Mouse (Mus musculus): Measurements from ENCODE around the gene Nkd2. TPM values are rescaled to one million over a fixed set of nuclear protein-coding genes. Genes with fewer than 3 reads are reported as not detected.

The Nkd2 gene
- polyA plus RNA-seq, 1 experiment from 2014 or later: 4.6 TPM

GRCm38 (mm10) chr13:73812936-73813335 lies 34.5 kb downstream of the Nkd2 start:
- Histone ChIP-seq H3K27ac (ENCODE audit: low read depth, low read length) (no peak overlapping the region), H3K9me3 (ENCODE audit: control insufficient read depth) (no peaks in the 10 kb centered on the region), H3K4me1 (replicated peaks; ENCODE audit: control insufficient read depth, insufficient read depth, low read length) (no peaks in the 10 kb centered on the region), H3K4me2 (replicated peaks; ENCODE audit: low read depth) (no peak overlapping the region), H3K4me3 (ENCODE audit: low read depth, low read length) (no peak overlapping the region), H3K9ac (ENCODE audit: low read depth, low read length) (no peak overlapping the region), H3K36me3 (ENCODE audit: control insufficient read depth, insufficient read depth) (peaks cover 86% of the 10 kb centered on the region), H3K27me3 (replicated peaks; ENCODE audit: control insufficient read depth, insufficient read depth, low read length) (no peaks in the 10 kb centered on the region)
- no peak for ATAC-seq
- no peak for TF ChIP-seq CTCF (IDR thresholded peaks at IDR 0.05; ENCODE audit: low read depth)
- WGBS: 91% methylated on average over 3 of the region's 3 CpGs

- Histone ChIP-seq H3K4me2 (replicated peaks; ENCODE audit: low read depth) (no peak overlapping the region), H3K27me3 (replicated peaks; ENCODE audit: control insufficient read depth, insufficient read depth, low read length) (no peaks in the 10 kb centered on the region), H3K4me3 (ENCODE audit: low read depth, low read length) (no peak overlapping the region), H3K27ac (ENCODE audit: low read depth, low read length) (no peak overlapping the region), H3K4me1 (replicated peaks; ENCODE audit: control insufficient read depth, insufficient read depth, low read length) (no peaks in the 10 kb centered on the region), H3K36me3 (ENCODE audit: control insufficient read depth, insufficient read depth) (peaks cover 87% of the 10 kb centered on the region), H3K9ac (ENCODE audit: low read depth, low read length) (no peak overlapping the region), H3K9me3 (ENCODE audit: control insufficient read depth) (no peaks in the 10 kb centered on the region)
- no peak for ATAC-seq
- TF ChIP-seq CTCF (IDR thresholded peaks at IDR 0.05; ENCODE audit: low read depth): no peak
- WGBS: 95% methylated on average over 5 of the region's 5 CpGs
Observed at GRCm38 (mm10) chr13:73804914-73805313, 42.5 kb downstream of the Nkd2 start.

GRCm38 (mm10) chr13:73803450-73804178 lies 43.8 kb downstream of the Nkd2 start:
- Histone ChIP-seq H3K4me3 (ENCODE audit: low read depth, low read length) (no peak overlapping the region), H3K27ac (ENCODE audit: low read depth, low read length) (peak overlapping the region; percentile 36; the same call in 1 of the 2 replicates), H3K27me3 (replicated peaks; ENCODE audit: control insufficient read depth, insufficient read depth, low read length) (no peaks in the 10 kb centered on the region), H3K4me1 (replicated peaks; ENCODE audit: control insufficient read depth, insufficient read depth, low read length) (no peaks in the 10 kb centered on the region), H3K9me3 (ENCODE audit: control insufficient read depth) (no peaks in the 10 kb centered on the region), H3K36me3 (ENCODE audit: control insufficient read depth, insufficient read depth) (peaks cover 86% of the 10 kb centered on the region), H3K4me2 (replicated peaks; ENCODE audit: low read depth) (no peak overlapping the region), H3K9ac (ENCODE audit: low read depth, low read length) (no peak overlapping the region)
- peak; percentile 34; the same call in 1 of the 2 replicates for ATAC-seq
- no peak for TF ChIP-seq CTCF (IDR thresholded peaks at IDR 0.05; ENCODE audit: low read depth)
- WGBS: 75% methylated on average over 8 of the region's 8 CpGs

- no peak overlapping the region for H3K9ac ChIP-seq (ENCODE audit: low read depth, low read length)
- H3K4me2 ChIP-seq (replicated peaks; ENCODE audit: low read depth): no peak overlapping the region
- H3K9me3 ChIP-seq (ENCODE audit: control insufficient read depth): no peaks in the 10 kb centered on the region
- no peak overlapping the region for H3K4me3 ChIP-seq (ENCODE audit: low read depth, low read length)
- no peaks in the 10 kb centered on the region for H3K4me1 ChIP-seq (replicated peaks; ENCODE audit: control insufficient read depth, insufficient read depth, low read length)
- ATAC-seq: no peak
- H3K36me3 ChIP-seq (ENCODE audit: control insufficient read depth, insufficient read depth): peaks cover 90% of the 10 kb centered on the region
- WGBS: 90% methylated on average over 5 of the region's 5 CpGs
- no peak for TF ChIP-seq CTCF (IDR thresholded peaks at IDR 0.05; ENCODE audit: low read depth)
- no peaks in the 10 kb centered on the region for H3K27me3 ChIP-seq (replicated peaks; ENCODE audit: control insufficient read depth, insufficient read depth, low read length)
- H3K27ac ChIP-seq (ENCODE audit: low read depth, low read length): no peak overlapping the region
Observed at GRCm38 (mm10) chr13:73799110-73799509, 48.3 kb downstream of the Nkd2 start.

GRCm38 (mm10) chr13:73793171-73793570 lies 54.3 kb downstream of the Nkd2 start:
- Histone ChIP-seq H3K36me3 (ENCODE audit: control insufficient read depth, insufficient read depth) (peaks cover 91% of the 10 kb centered on the region), H3K27me3 (replicated peaks; ENCODE audit: control insufficient read depth, insufficient read depth, low read length) (no peaks in the 10 kb centered on the region), H3K9me3 (ENCODE audit: control insufficient read depth) (no peaks in the 10 kb centered on the region), H3K4me3 (ENCODE audit: low read depth, low read length) (no peak overlapping the region), H3K4me1 (replicated peaks; ENCODE audit: control insufficient read depth, insufficient read depth, low read length) (no peaks in the 10 kb centered on the region), H3K9ac (ENCODE audit: low read depth, low read length) (no peak overlapping the region), H3K27ac (ENCODE audit: low read depth, low read length) (no peak overlapping the region), H3K4me2 (replicated peaks; ENCODE audit: low read depth) (no peak overlapping the region)
- no peak for TF ChIP-seq CTCF (IDR thresholded peaks at IDR 0.05; ENCODE audit: low read depth)
- ATAC-seq: no peak
- WGBS: 88% methylated on average over 5 of the region's 5 CpGs

GRCm38 (mm10) chr13:73792176-73792575 lies 55.3 kb downstream of the Nkd2 start:
- no peak for ATAC-seq
- Histone ChIP-seq H3K9ac (ENCODE audit: low read depth, low read length) (no peak overlapping the region), H3K4me3 (ENCODE audit: low read depth, low read length) (no peak overlapping the region), H3K27ac (ENCODE audit: low read depth, low read length) (no peak overlapping the region), H3K36me3 (ENCODE audit: control insufficient read depth, insufficient read depth) (peaks cover 91% of the 10 kb centered on the region), H3K9me3 (ENCODE audit: control insufficient read depth) (no peaks in the 10 kb centered on the region), H3K4me2 (replicated peaks; ENCODE audit: low read depth) (no peak overlapping the region), H3K27me3 (replicated peaks; ENCODE audit: control insufficient read depth, insufficient read depth, low read length) (no peaks in the 10 kb centered on the region), H3K4me1 (replicated peaks; ENCODE audit: control insufficient read depth, insufficient read depth, low read length) (no peaks in the 10 kb centered on the region)
- TF ChIP-seq CTCF (IDR thresholded peaks at IDR 0.05; ENCODE audit: low read depth): no peak
- WGBS: 98% methylated on average over 4 of the region's 4 CpGs

Measured in intestine, postnatal 0 days (tissue).